Mouse (Mus musculus) neural tube, embryonic 12.5 days (tissue): ENCODE data around the gene Mfsd4b1. TPM values are rescaled to one million over a fixed set of nuclear protein-coding genes. Genes with fewer than 3 reads are reported as not detected.

Experiments
- polyA plus RNA-seq: library from polyadenylated mRNA; unstranded; fragments of >200 nt; fragmentation: Nextera tagmentation; extraction: Ambion mirVana; gene quantifications from 2 replicates; pipeline ENCODE4 v1.2.1, GENCODE M21; 2016

Gene Mfsd4b1
- polyA plus RNA-seq, 1 experiment from 2014 or later, result not detected

Other genes with a start within 250 kb of the Mfsd4b1 start
- gene Mfsd4b4, start 126.0 kb downstream of the Mfsd4b1 start, polyA plus RNA-seq, result 4.5 and 5.2 TPM in 2 replicates
- not detected in 2 replicates for gene Mfsd4b2, start 98.3 kb downstream of the Mfsd4b1 start, polyA plus RNA-seq
- gene Mfsd4b3, start 65.1 kb downstream of the Mfsd4b1 start, polyA plus RNA-seq, result 0.18 and 0.40 TPM in 2 replicates
- gene Mfsd4b5, start 38.6 kb downstream of the Mfsd4b1 start, polyA plus RNA-seq, result 0.10 and 0.13 TPM in 2 replicates
- 4.5 and 5.0 TPM in 2 replicates for gene Slc16a10, start 117.0 kb upstream of the Mfsd4b1 start, polyA plus RNA-seq
- gene Rpf2, start 221.8 kb upstream of the Mfsd4b1 start, polyA plus RNA-seq, result 70.2 and 85.2 TPM in 2 replicates
- 120 and 139 TPM in 2 replicates for gene Gtf3c6, start 232.8 kb upstream of the Mfsd4b1 start, polyA plus RNA-seq